Mouse (Mus musculus) ES-E14 (cell line): ENCODE measurements at regions not wholly inside any gene's neighbourhood (a gene's known extent, or its start where the extent isn't known, plus 50 kb on each side); places are given as distances from the start of the nearest gene placed in this dataset.

Experiments
- DNase-seq: peaks from one replicate; pipeline ENCODE4 v3.0.0-alpha.2; 2013; ENCODE audit warnings: low read depth, low spot score
- H3K27ac ChIP-seq: 2 replicates; pipeline ENCODE4 v1.5.1; 2012; ENCODE audit warnings: low read depth, mild to moderate bottlenecking, low read length, moderate library complexity, mixed read lengths; ENCODE audit not compliant: poor library complexity, insufficient read depth, severe bottlenecking
- H3K36me3 ChIP-seq: 2 replicates; pipeline ENCODE4 v1.6.1; 2012; ENCODE audit warnings: mild to moderate bottlenecking, low read length, moderate library complexity, mixed read lengths; ENCODE audit not compliant: control insufficient read depth, poor library complexity, insufficient read depth, severe bottlenecking
- H3K4me1 ChIP-seq, 2 experiments: fragments of 150-350 bp in 1 of 2; sonication (generic) in 1 of 2; 2 replicates each; pipeline ENCODE4 v1.6.1; 2012; ENCODE audit warnings: low read length in 2 of 2, mild to moderate bottlenecking in 1 of 2, mixed read lengths in 1 of 2; ENCODE audit not compliant: control insufficient read depth in 2 of 2, insufficient read depth in 2 of 2, poor library complexity in 1 of 2
- H3K4me3 ChIP-seq, 2 experiments: fragments of 150-350 bp in 1 of 2; sonication (generic) in 1 of 2; 2 replicates each; pipeline ENCODE4 v1.5.1; 2012; ENCODE audit warnings: low read length in 2 of 2, low read depth in 1 of 2, mild to moderate bottlenecking in 1 of 2, mixed read lengths in 1 of 2; ENCODE audit not compliant: insufficient read depth in 1 of 2, poor library complexity in 1 of 2, severe bottlenecking in 1 of 2
- H3K9ac ChIP-seq: 2 replicates; pipeline ENCODE4 v1.6.1; 2012; ENCODE audit warnings: low read depth, mild to moderate bottlenecking, low read length, mixed read lengths; ENCODE audit not compliant: poor library complexity, insufficient read depth, severe bottlenecking
- H3K9me3 ChIP-seq: fragments of 150-350 bp; sonication (generic); 2 replicates; pipeline ENCODE4 v1.6.1; 2012; ENCODE audit warnings: low read depth, mild to moderate bottlenecking, low read length; ENCODE audit not compliant: control insufficient read depth, insufficient read depth
- CHD2 ChIP-seq: IDR thresholded peaks from 2 replicates; pipeline ENCODE4 v1.6.1; 2014; ENCODE audit warnings: mild to moderate bottlenecking, low read depth, low read length, inconsistent platforms
- HCFC1 ChIP-seq: IDR thresholded peaks from 2 replicates; pipeline ENCODE4 v1.6.1; 2012; ENCODE audit warnings: low read length, inconsistent platforms, borderline replicate concordance; ENCODE audit not compliant: insufficient read depth
- MAFK ChIP-seq: IDR thresholded peaks from 2 replicates; pipeline ENCODE4 v1.6.1; 2014; ENCODE audit warnings: mild to moderate bottlenecking, low read depth, low read length, inconsistent platforms; ENCODE audit not compliant: insufficient read depth
- ZC3H11A ChIP-seq: IDR thresholded peaks from 2 replicates; pipeline ENCODE4 v1.6.1; 2012; ENCODE audit warnings: low read depth, mild to moderate bottlenecking, inconsistent platforms, low read length, borderline replicate concordance
- ZNF384 ChIP-seq: IDR thresholded peaks from 2 replicates; pipeline ENCODE4 v1.6.1; 2012; ENCODE audit warnings: low read depth, low read length, inconsistent platforms
- in situ Hi-C, 2 experiments: fragments of 600-800 bp; cut with MboI; formaldehyde crosslinking; loops; one replicate each; pipeline ENCODE4 v1.15.1; 2025; ENCODE audit warnings: low sequenced_read_pairs in 2 of 2, inconsistent platforms in 1 of 2; ENCODE audit not compliant: unreplicated experiment in 2 of 2

- Histone ChIP-seq H3K9ac (no peak overlapping the region), H3K27ac (no peak overlapping the region), H3K4me3 (no peak overlapping the region), H3K4me1 (no peaks in the 10 kb centered on the region), H3K9me3 (no peaks in the 10 kb centered on the region; the same call in 1 of the 2 replicates), H3K36me3 (no peaks in the 10 kb centered on the region)
- DNase-seq = no peak
- in situ Hi-C loops = no loop called here
- no peak for TF ChIP-seq CHD2
- TF ChIP-seq ZC3H11A = no peak
- no peak for TF ChIP-seq HCFC1
- TF ChIP-seq ZNF384 = no peak
- TF ChIP-seq MAFK = no peak
These were observed 103.6 kb upstream of the 2610001J05Rik start for GRCm38 (mm10) chr6:13974710-13975506.

DNA sequence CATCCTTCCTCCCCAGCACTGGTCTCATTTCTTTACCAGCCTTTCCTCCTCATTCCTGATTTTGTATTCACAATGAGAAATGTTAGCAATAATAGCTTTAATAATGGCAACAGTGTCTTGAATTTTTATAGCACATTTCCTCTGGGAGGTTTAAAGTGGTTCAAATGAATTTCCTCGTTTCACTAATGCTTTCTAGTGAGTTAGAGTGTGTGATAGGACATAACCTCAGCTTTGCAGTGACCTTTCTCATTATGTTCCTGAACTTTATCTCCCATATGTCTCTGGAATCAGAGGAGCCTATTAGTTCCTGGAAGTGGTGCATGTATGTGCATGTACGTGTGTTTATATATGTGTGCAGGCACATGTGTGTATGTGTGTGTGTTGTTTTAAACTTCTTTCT, 93.2 kb upstream of the 2610001J05Rik start:
- no peak overlapping the region for H3K4me3 ChIP-seq
- no peaks in the 10 kb centered on the region for H3K4me1 ChIP-seq
- no peak for TF ChIP-seq MAFK
- TF ChIP-seq ZC3H11A = no peak
- TF ChIP-seq ZNF384 = no peak
- TF ChIP-seq CHD2 = no peak
- TF ChIP-seq HCFC1 = no peak
- H3K36me3 ChIP-seq = no peaks in the 10 kb centered on the region
- H3K9me3 ChIP-seq = no peaks in the 10 kb centered on the region
- in situ Hi-C loops = no loop called here
- no peak for DNase-seq
- no peak overlapping the region for H3K9ac ChIP-seq
- H3K27ac ChIP-seq = no peak overlapping the region

GRCm38 (mm10) chr6:13964013-13964412, 92.7 kb upstream of the 2610001J05Rik start:
- H3K4me3 ChIP-seq = no peak overlapping the region
- H3K9me3 ChIP-seq = no peaks in the 10 kb centered on the region
- TF ChIP-seq HCFC1 = no peak
- no peak for TF ChIP-seq CHD2
- no peak for TF ChIP-seq ZNF384
- no peak for TF ChIP-seq ZC3H11A
- no peak for TF ChIP-seq MAFK
- H3K27ac ChIP-seq = no peak overlapping the region
- H3K9ac ChIP-seq = no peak overlapping the region
- H3K4me1 ChIP-seq = no peaks in the 10 kb centered on the region
- in situ Hi-C loops = no loop called here
- no peak for DNase-seq
- no peaks in the 10 kb centered on the region for H3K36me3 ChIP-seq

- Histone ChIP-seq H3K9me3 (no peaks in the 10 kb centered on the region), H3K27ac (no peak overlapping the region), H3K9ac (no peak overlapping the region), H3K36me3 (no peaks in the 10 kb centered on the region), H3K4me1 (no peaks in the 10 kb centered on the region), H3K4me3 (no peak overlapping the region)
- in situ Hi-C loops = no loop called here
- TF ChIP-seq HCFC1 (no peak), ZC3H11A (no peak), CHD2 (no peak), ZNF384 (no peak), MAFK (no peak)
- no peak for DNase-seq
These were observed 78.3 kb upstream of the 2610001J05Rik start for GRCm38 (mm10) chr6:13949640-13950039.
